Mouse (Mus musculus): ENCODE results near the gene Nphs2. TPM values are rescaled to one million over a fixed set of nuclear protein-coding genes. Genes with fewer than 3 reads are reported as not detected.
"Not testable (repeated sequence)": the region's sequence is repeated elsewhere in the genome, so short reads cannot be mapped to it uniquely, and the experiment has no call there.

Gene Nphs2
- polyA plus RNA-seq (2014; fragmentation: Nextera tagmentation; extraction: Ambion mirVana) = not detected in 2 replicates

GRCm38 (mm10) chr1:156310630-156311029 is at the start of gene Nphs2:
TSS of gene Nphs2 (plus strand) at chr1:156310727.
- DNase-seq (ENCODE audit: low spot score) = peak; percentile 17
- no peaks in the 10 kb centered on the region for H3K36me3 ChIP-seq (ENCODE audit: control insufficient read depth, insufficient read depth, low read length)
- peak within 1 kb of the TSS; percentile 22 for H3K4me3 ChIP-seq (ENCODE audit: low read depth, low read length)
- H3K9me3 ChIP-seq (ENCODE audit: control insufficient read depth, low read length) = no peaks in the 10 kb centered on the region
- H3K4me2 ChIP-seq (ENCODE audit: low read depth) = peak within 1 kb of the TSS; percentile 40
- no peak within 1 kb of the TSS for H3K27ac ChIP-seq (ENCODE audit: low read depth, low read length)
- 3% methylated on average over 29 of the region's 29 CpGs for WGBS
- no peak for ATAC-seq (ENCODE audit: insufficient read depth, low FRiP score, low TSS enrichment)
- H3K9ac ChIP-seq (ENCODE audit: low read length) = peak within 1 kb of the TSS; percentile 26; the same call in 1 of the 2 replicates
- H3K27me3 ChIP-seq (ENCODE audit: control insufficient read depth, insufficient read depth, low read length) = peaks cover 24% of the 10 kb centered on the region
- peaks cover 4% of the 10 kb centered on the region; the same call in 1 of the 2 replicates for H3K4me1 ChIP-seq (ENCODE audit: control insufficient read depth, insufficient read depth, low read length)

- no peaks in the 10 kb centered on the region for H3K27me3 ChIP-seq (ENCODE audit: control insufficient read depth, insufficient read depth, low read length)
- H3K27ac ChIP-seq (ENCODE audit: low read depth, low read length) = no peak overlapping the region
- no peak overlapping the region for H3K9ac ChIP-seq (ENCODE audit: low read length)
- peak; percentile 65 for DNase-seq (ENCODE audit: low spot score)
- no peaks in the 10 kb centered on the region for H3K4me1 ChIP-seq (ENCODE audit: control insufficient read depth, insufficient read depth, low read length)
- H3K4me2 ChIP-seq (ENCODE audit: low read depth) = no peak overlapping the region
- no peak overlapping the region for H3K4me3 ChIP-seq (ENCODE audit: low read depth, low read length)
- WGBS = 48% methylated on average over 2 of the region's 2 CpGs
- H3K36me3 ChIP-seq (ENCODE audit: control insufficient read depth, insufficient read depth, low read length) = no peaks in the 10 kb centered on the region
- ATAC-seq (ENCODE audit: insufficient read depth, low FRiP score, low TSS enrichment) = no peak
- H3K9me3 ChIP-seq (ENCODE audit: control insufficient read depth, low read length) = no peaks in the 10 kb centered on the region
Observed at GRCm38 (mm10) chr1:156263352-156263751, 47.2 kb upstream of the Nphs2 start.

GRCm38 (mm10) chr1:156263946-156264345 is 46.6 kb upstream of the Nphs2 start:
- H3K9ac ChIP-seq (ENCODE audit: low read length) = no peak overlapping the region
- H3K4me1 ChIP-seq (ENCODE audit: control insufficient read depth, insufficient read depth, low read length) = no peaks in the 10 kb centered on the region
- no peaks in the 10 kb centered on the region for H3K36me3 ChIP-seq (ENCODE audit: control insufficient read depth, insufficient read depth, low read length)
- no peaks in the 10 kb centered on the region for H3K27me3 ChIP-seq (ENCODE audit: control insufficient read depth, insufficient read depth, low read length)
- H3K4me3 ChIP-seq (ENCODE audit: low read depth, low read length) = no peak overlapping the region
- ATAC-seq (ENCODE audit: insufficient read depth, low FRiP score, low TSS enrichment) = no peak
- no peak overlapping the region for H3K27ac ChIP-seq (ENCODE audit: low read depth, low read length)
- H3K4me2 ChIP-seq (ENCODE audit: low read depth) = no peak overlapping the region
- DNase-seq (ENCODE audit: low spot score) = no peak
- no peaks in the 10 kb centered on the region for H3K9me3 ChIP-seq (ENCODE audit: control insufficient read depth, low read length)
- WGBS = 93% methylated on average over 8 of the region's 8 CpGs

GRCm38 (mm10) chr1:156268546-156268945 is 42.0 kb upstream of the Nphs2 start:
- not testable (repeated sequence) for ATAC-seq (ENCODE audit: insufficient read depth, low FRiP score, low TSS enrichment)

GRCm38 (mm10) chr1:156270471-156270870 is 40.1 kb upstream of the Nphs2 start:
- DNase-seq (ENCODE audit: low spot score) (no peak), ATAC-seq (ENCODE audit: insufficient read depth, low FRiP score, low TSS enrichment) (no peak)
- no peak overlapping the region for H3K9ac ChIP-seq (ENCODE audit: low read length)
- no peak overlapping the region for H3K27ac ChIP-seq (ENCODE audit: low read depth, low read length)
- H3K4me2 ChIP-seq (ENCODE audit: low read depth) = no peak overlapping the region
- no peaks in the 10 kb centered on the region for H3K9me3 ChIP-seq (ENCODE audit: control insufficient read depth, low read length)
- 82% methylated on average over 9 of the region's 9 CpGs for whole genome bisulfite sequencing
- H3K27me3 ChIP-seq (ENCODE audit: control insufficient read depth, insufficient read depth, low read length) = no peaks in the 10 kb centered on the region
- no peak overlapping the region for H3K4me3 ChIP-seq (ENCODE audit: low read depth, low read length)
- H3K36me3 ChIP-seq (ENCODE audit: control insufficient read depth, insufficient read depth, low read length) = no peaks in the 10 kb centered on the region
- no peaks in the 10 kb centered on the region; the same call in 1 of the 2 replicates for H3K4me1 ChIP-seq (ENCODE audit: control insufficient read depth, insufficient read depth, low read length)

More at GRCm38 (mm10) chr1:156268546-156268945, 42.0 kb upstream of the Nphs2 start:
- not testable (repeated sequence) for DNase-seq (ENCODE audit: low spot score); H3K27ac ChIP-seq (ENCODE audit: low read depth, low read length); H3K9me3 ChIP-seq (ENCODE audit: control insufficient read depth, low read length); H3K9ac ChIP-seq (ENCODE audit: low read length); H3K4me1 ChIP-seq (ENCODE audit: control insufficient read depth, insufficient read depth, low read length); H3K36me3 ChIP-seq (ENCODE audit: control insufficient read depth, insufficient read depth, low read length); H3K4me3 ChIP-seq (ENCODE audit: low read depth, low read length); H3K4me2 ChIP-seq (ENCODE audit: low read depth); H3K27me3 ChIP-seq (ENCODE audit: control insufficient read depth, insufficient read depth, low read length)
- 26% methylated on average over 3 of the region's 3 CpGs for WGBS

- Histone ChIP-seq H3K27me3 (ENCODE audit: control insufficient read depth, insufficient read depth, low read length) (no peaks in the 10 kb centered on the region), H3K9ac (ENCODE audit: low read length) (no peak overlapping the region), H3K27ac (ENCODE audit: low read depth, low read length) (no peak overlapping the region), H3K4me3 (ENCODE audit: low read depth, low read length) (no peak overlapping the region), H3K4me2 (ENCODE audit: low read depth) (no peak overlapping the region), H3K9me3 (ENCODE audit: control insufficient read depth, low read length) (no peaks in the 10 kb centered on the region), H3K4me1 (ENCODE audit: control insufficient read depth, insufficient read depth, low read length) (no peaks in the 10 kb centered on the region; the same call in 1 of the 2 replicates), H3K36me3 (ENCODE audit: control insufficient read depth, insufficient read depth, low read length) (no peaks in the 10 kb centered on the region)
- ATAC-seq (ENCODE audit: insufficient read depth, low FRiP score, low TSS enrichment) = no peak
- no peak for DNase-seq (ENCODE audit: low spot score)
- WGBS = 62% methylated on average over 5 of the region's 5 CpGs
Observed at GRCm38 (mm10) chr1:156271654-156272053, 38.9 kb upstream of the Nphs2 start.

GRCm38 (mm10) chr1:156273647-156274046 is 36.9 kb upstream of the Nphs2 start:
- Histone ChIP-seq H3K9me3 (ENCODE audit: control insufficient read depth, low read length) (no peaks in the 10 kb centered on the region), H3K4me3 (ENCODE audit: low read depth, low read length) (no peak overlapping the region), H3K27me3 (ENCODE audit: control insufficient read depth, insufficient read depth, low read length) (no peaks in the 10 kb centered on the region), H3K27ac (ENCODE audit: low read depth, low read length) (no peak overlapping the region), H3K4me1 (ENCODE audit: control insufficient read depth, insufficient read depth, low read length) (no peaks in the 10 kb centered on the region; the same call in 1 of the 2 replicates), H3K36me3 (ENCODE audit: control insufficient read depth, insufficient read depth, low read length) (no peaks in the 10 kb centered on the region), H3K4me2 (ENCODE audit: low read depth) (no peak overlapping the region), H3K9ac (ENCODE audit: low read length) (no peak overlapping the region)
- ATAC-seq (ENCODE audit: insufficient read depth, low FRiP score, low TSS enrichment) (no peak), DNase-seq (ENCODE audit: low spot score) (no peak)
- WGBS = 67% methylated on average over 7 of the region's 7 CpGs

- H3K4me1 ChIP-seq (ENCODE audit: control insufficient read depth, insufficient read depth, low read length) = no peaks in the 10 kb centered on the region
- ATAC-seq (ENCODE audit: insufficient read depth, low FRiP score, low TSS enrichment) = no peak
- H3K4me3 ChIP-seq (ENCODE audit: low read depth, low read length) = no peak overlapping the region
- no peaks in the 10 kb centered on the region for H3K36me3 ChIP-seq (ENCODE audit: control insufficient read depth, insufficient read depth, low read length)
- no peak overlapping the region for H3K9ac ChIP-seq (ENCODE audit: low read length)
- DNase-seq (ENCODE audit: low spot score) = no peak
- WGBS = 85% methylated on average over 7 of the region's 7 CpGs
- H3K27me3 ChIP-seq (ENCODE audit: control insufficient read depth, insufficient read depth, low read length) = no peaks in the 10 kb centered on the region
- no peak overlapping the region for H3K4me2 ChIP-seq (ENCODE audit: low read depth)
- H3K27ac ChIP-seq (ENCODE audit: low read depth, low read length) = no peak overlapping the region
- H3K9me3 ChIP-seq (ENCODE audit: control insufficient read depth, low read length) = no peaks in the 10 kb centered on the region
Observed at GRCm38 (mm10) chr1:156280131-156280530, 30.4 kb upstream of the Nphs2 start.

GRCm38 (mm10) chr1:156284207-156284606 is 26.3 kb upstream of the Nphs2 start:
- ATAC-seq (ENCODE audit: insufficient read depth, low FRiP score, low TSS enrichment) = no peak
- H3K27me3 ChIP-seq (ENCODE audit: control insufficient read depth, insufficient read depth, low read length) = no peaks in the 10 kb centered on the region
- 76% methylated on average over 10 of the region's 10 CpGs for WGBS
- H3K9ac ChIP-seq (ENCODE audit: low read length) = no peak overlapping the region
- no peaks in the 10 kb centered on the region for H3K36me3 ChIP-seq (ENCODE audit: control insufficient read depth, insufficient read depth, low read length)
- no peak for DNase-seq (ENCODE audit: low spot score)
- H3K27ac ChIP-seq (ENCODE audit: low read depth, low read length) = no peak overlapping the region
- no peak overlapping the region for H3K4me2 ChIP-seq (ENCODE audit: low read depth)
- H3K4me1 ChIP-seq (ENCODE audit: control insufficient read depth, insufficient read depth, low read length) = no peaks in the 10 kb centered on the region
- no peak overlapping the region for H3K4me3 ChIP-seq (ENCODE audit: low read depth, low read length)
- H3K9me3 ChIP-seq (ENCODE audit: control insufficient read depth, low read length) = no peaks in the 10 kb centered on the region

All from neural tube, embryonic 11.5 days (tissue).